Mouse (Mus musculus): Measurements from ENCODE around the gene Tfap2e.

GRCm38 (mm10) chr4:126707439-126707826 lies 28.6 kb downstream of the Tfap2e start:
- TF ChIP-seq CTCF (IDR thresholded peaks at IDR 0.05), result no peak
- no peak for TF ChIP-seq POLR2A (IDR thresholded peaks at IDR 0.05; ENCODE audit: insufficient read depth, low read depth, low read length)
- no peak for TF ChIP-seq EP300 (IDR thresholded peaks at IDR 0.05; ENCODE audit: insufficient read depth, low read depth, low read length)
